9 mouse cellular contexts compared by ENCODE assay signal in the genomic region with DNA sequence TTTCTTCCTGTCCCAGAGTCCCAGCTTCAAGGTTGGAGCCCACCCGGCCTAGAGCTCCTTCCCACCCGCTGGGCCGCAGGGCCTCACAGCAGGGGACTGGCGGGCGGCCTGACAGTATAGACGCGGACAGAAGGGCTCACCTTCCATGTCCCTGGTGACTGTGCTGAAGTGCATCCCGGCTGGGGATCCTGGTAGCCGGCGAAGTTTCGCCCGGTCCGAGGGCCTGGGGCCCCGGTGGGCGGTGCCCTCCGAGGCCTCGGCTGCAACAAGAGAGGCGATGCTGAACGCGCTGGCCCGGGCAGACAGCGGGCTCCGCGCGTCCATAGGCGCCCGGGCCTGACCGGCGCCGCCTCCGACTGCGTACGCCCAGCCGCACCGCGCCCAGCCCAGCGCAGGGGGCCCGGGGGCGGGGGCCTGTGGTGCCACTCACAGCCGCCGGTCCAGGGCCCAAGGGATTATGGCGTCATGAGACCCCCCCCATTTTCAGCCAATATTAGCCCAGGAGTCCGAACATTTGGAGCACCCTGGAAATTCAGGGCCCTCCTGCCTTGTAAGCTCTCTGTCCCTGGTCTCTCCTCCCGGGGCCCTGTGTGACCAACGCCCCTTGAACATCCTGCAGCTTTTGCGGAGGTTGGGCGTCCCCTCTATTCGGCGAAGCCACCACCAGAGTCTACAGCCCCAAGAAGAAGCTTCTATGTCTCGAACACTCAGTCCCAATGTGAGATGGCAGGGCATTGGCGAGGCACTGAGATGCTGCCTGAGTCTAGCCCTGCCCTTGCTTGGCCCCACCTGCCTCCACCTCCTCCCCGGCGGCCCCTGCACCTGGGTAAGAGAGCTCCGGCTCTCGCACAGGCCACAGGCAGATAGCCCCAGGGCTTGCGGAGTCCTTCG. TPM values are rescaled to one million over a fixed set of nuclear protein-coding genes. Genes with fewer than 3 reads are reported as not detected.
A peak's percentile ranks its signal among the peaks of the same experiment; 100 is the strongest.
DNase-seq lines count a peak whose midpoint lies in the region; ATAC-seq lines count a peak whose summit lies in the region.
"Had no signal": no experiment of that assay in that cellular context is flagged by ENCODE, and none has a peak within 500 bp of the region (broad histone marks: within the 10 kb centered on the region; RNA-seq: fewer than 3 reads in every experiment).

No protein-coding gene starts in this region.

- ATAC-seq in heart, embryonic 15.5 days (replicated peaks; ENCODE audit: insufficient number of reproducible peaks, insufficient read depth, low FRiP score, low read depth) = no peak
- peak; percentile 36 for ATAC-seq in hindbrain, embryonic 12.5 days (ENCODE audit: low FRiP score)
- ATAC-seq in midbrain, embryonic 14.5 days (ENCODE audit: low FRiP score, low TSS enrichment) = peak; percentile 41; the same call in 1 of the 2 replicates

- peaks cover 54% of the 10 kb centered on the region for H3K4me1 ChIP-seq in heart, embryonic 15.5 days (replicated peaks)
- peaks cover 43% of the 10 kb centered on the region for H3K4me1 ChIP-seq in hindbrain, embryonic 12.5 days
- peaks cover 13% of the 10 kb centered on the region; the same call in 1 of the 2 replicates for H3K4me1 ChIP-seq in midbrain, embryonic 14.5 days (ENCODE audit: control insufficient read depth, insufficient read depth, low read length)

- H3K27me3 ChIP-seq in heart, embryonic 15.5 days = peaks cover 97% of the 10 kb centered on the region
- peaks cover 97% of the 10 kb centered on the region for H3K27me3 ChIP-seq in hindbrain, embryonic 12.5 days
- peaks cover 93% of the 10 kb centered on the region for H3K27me3 ChIP-seq in midbrain, embryonic 14.5 days (ENCODE audit: control insufficient read depth, insufficient read depth, low read length)

- no peak overlapping the region for H3K27ac ChIP-seq in heart, embryonic 15.5 days
- H3K27ac ChIP-seq in hindbrain, embryonic 12.5 days = peak overlapping the region; percentile 23; the same call in 1 of the 2 replicates
- H3K27ac ChIP-seq in midbrain, embryonic 14.5 days (replicated peaks; ENCODE audit: low read depth, low read length) = no peak overlapping the region

- no peak for DNase-seq in heart, postnatal 4 days
- DNase-seq in R1 (ENCODE audit: low read depth, low spot score) = peak; percentile 48
- DNase-seq in midbrain, embryonic 14.5 days = no peak
- DNase-seq in natural killer cell, adult 2 months (ENCODE audit: low spot score in 2 of 2) = no peak
- no peak for DNase-seq in right cerebral cortex, postnatal 14 days
- DNase-seq in left cerebral cortex, adult 9 months (ENCODE audit: low spot score in 2 of 2) = no peak

- no peaks in the 10 kb centered on the region for H3K36me3 ChIP-seq in heart, embryonic 15.5 days
- no peaks in the 10 kb centered on the region for H3K36me3 ChIP-seq in hindbrain, embryonic 12.5 days
- no peaks in the 10 kb centered on the region for H3K36me3 ChIP-seq in midbrain, embryonic 14.5 days (ENCODE audit: control insufficient read depth, insufficient read depth, low read length)

- peak overlapping the region; percentile 12; the same call in 1 of the 2 replicates for H3K9ac ChIP-seq in heart, embryonic 15.5 days
- H3K9ac ChIP-seq in hindbrain, embryonic 12.5 days = peak overlapping the region; percentile 33
- no peak overlapping the region for H3K9ac ChIP-seq in midbrain, embryonic 14.5 days (replicated peaks; ENCODE audit: low read length)

- H3K4me2 ChIP-seq in heart, embryonic 15.5 days = peak overlapping the region; percentile 83
- peak overlapping the region; percentile 62 for H3K4me2 ChIP-seq in hindbrain, embryonic 12.5 days (replicated peaks)
- H3K4me2 ChIP-seq in midbrain, embryonic 14.5 days (ENCODE audit: low read length) = peak overlapping the region; percentile 21

- 4% methylated on average over 57 of the region's 57 CpGs for WGBS in heart, embryonic 15.5 days
- WGBS in hindbrain, embryonic 12.5 days = under 1% methylated on average over 48 of the region's 57 CpGs
- under 1% methylated on average over 57 of the region's 57 CpGs for WGBS in midbrain, embryonic 14.5 days

- peak overlapping the region; percentile 28 for H3K4me3 ChIP-seq in heart, embryonic 15.5 days
- peak overlapping the region; percentile 23 for H3K4me3 ChIP-seq in hindbrain, embryonic 12.5 days
- 0 out of 2 replicates have a peak overlapping the region, but pooled peaks have one; percentile 8 for H3K4me3 ChIP-seq in midbrain, embryonic 14.5 days (replicated peaks; ENCODE audit: low read depth, low read length)

- no peaks in the 10 kb centered on the region for H3K9me3 ChIP-seq in heart, embryonic 15.5 days (replicated peaks)
- no peaks in the 10 kb centered on the region for H3K9me3 ChIP-seq in hindbrain, embryonic 12.5 days (replicated peaks)
- no peaks in the 10 kb centered on the region for H3K9me3 ChIP-seq in midbrain, embryonic 14.5 days (ENCODE audit: control insufficient read depth, low read length)

RNA-seq across cellular contexts. Expression of a gene that starts 2.4 kb away (rescaled TPM):
- polyA plus RNA-seq in heart, embryonic 15.5 days (2015; fragmentation: Nextera tagmentation; extraction: Ambion mirVana) = 0.66 and 1.5 TPM in 2 replicates
- total RNA-seq in heart, postnatal 4 days (2021) = under 1 TPM; 0.55 to 0.68 TPM
- 15.4 and 15.5 TPM in 2 replicates for polyA plus RNA-seq in hindbrain, embryonic 12.5 days (2016; fragmentation: Nextera tagmentation; extraction: Ambion mirVana)
- 0.27 and 0.34 TPM in 2 replicates for polyA plus RNA-seq in midbrain, embryonic 14.5 days (2014; fragmentation: Nextera tagmentation; extraction: Ambion mirVana)
- total RNA-seq: hematopoietic stem cell, adult 5-6 weeks had no signal

RNA-seq across cellular contexts. Expression of a gene that starts 34.1 kb away (rescaled TPM):
- 3.7 and 3.8 TPM in 2 replicates for polyA plus RNA-seq in heart, embryonic 15.5 days (2015; fragmentation: Nextera tagmentation; extraction: Ambion mirVana)
- 1 to 10 TPM in 1 of 2 experiments, under 1 TPM in 1; 0.32 to 1.1 TPM for total RNA-seq in heart, postnatal 4 days (2021)
- 10.1 and 11.1 TPM in 2 replicates for polyA plus RNA-seq in hindbrain, embryonic 12.5 days (2016; fragmentation: Nextera tagmentation; extraction: Ambion mirVana)
- polyA plus RNA-seq in midbrain, embryonic 14.5 days (2014; fragmentation: Nextera tagmentation; extraction: Ambion mirVana) = 14.7 and 14.9 TPM in 2 replicates

RNA-seq across cellular contexts. Expression of a gene that starts 38.1 kb away (rescaled TPM):
- polyA plus RNA-seq in heart, embryonic 15.5 days (2015; fragmentation: Nextera tagmentation; extraction: Ambion mirVana) = 0.94 and 1.4 TPM in 2 replicates
- total RNA-seq in heart, postnatal 4 days (2021) = 1 to 10 TPM; 4.0 to 5.1 TPM
- polyA plus RNA-seq in hindbrain, embryonic 12.5 days (2016; fragmentation: Nextera tagmentation; extraction: Ambion mirVana) = 12.6 and 13.5 TPM in 2 replicates
- 9.9 and 15.2 TPM in 2 replicates for polyA plus RNA-seq in midbrain, embryonic 14.5 days (2014; fragmentation: Nextera tagmentation; extraction: Ambion mirVana)
- total RNA-seq: hematopoietic stem cell, adult 5-6 weeks had no signal

RNA-seq across cellular contexts. Expression of a gene that starts 41.7 kb away (rescaled TPM):
- polyA plus RNA-seq in heart, embryonic 15.5 days (2015; fragmentation: Nextera tagmentation; extraction: Ambion mirVana) = 8.1 and 14.8 TPM in 2 replicates
- total RNA-seq in heart, postnatal 4 days (2021) = 10 to 100 TPM; 10.4 to 15.2 TPM
- 98.7 and 105 TPM in 2 replicates for polyA plus RNA-seq in hindbrain, embryonic 12.5 days (2016; fragmentation: Nextera tagmentation; extraction: Ambion mirVana)
- 175 and 200 TPM in 2 replicates for polyA plus RNA-seq in midbrain, embryonic 14.5 days (2014; fragmentation: Nextera tagmentation; extraction: Ambion mirVana)

Comparison
In these comparisons a context has a peak if more than half of its experiments do, and no peak if none do; other contexts are left out.
1. H3K4me2 ChIP-seq: peak in every context shown above with its lines; median percentile 83 in heart, embryonic 15.5 days; 62 in hindbrain, embryonic 12.5 days; 21 in midbrain, embryonic 14.5 days.